7 mouse cellular contexts compared by ENCODE assay signal in genomic region chr2:168161514-168161971, GRCm38 (mm10). TPM values are rescaled to one million over a fixed set of nuclear protein-coding genes. Genes with fewer than 3 reads are reported as not detected.
A peak's percentile ranks its signal among the peaks of the same experiment; 100 is the strongest.
DNase-seq lines count a peak whose midpoint lies in the region; ATAC-seq and TF ChIP-seq lines count a peak whose summit lies in the region.

No protein-coding gene starts in this region.

- no peak for TF ChIP-seq CTCF in E14TG2a.4 (conservative IDR thresholded peaks at IDR 0.05; ENCODE audit: low read length)
- no peak for TF ChIP-seq CTCF in layer of hippocampus, adult 2 months (conservative IDR thresholded peaks at IDR 0.05)

- H3K27me3 ChIP-seq in E14TG2a.4 (ENCODE audit: insufficient read depth, low read length) = peaks cover 4% of the 10 kb centered on the region; the same call in 1 of the 2 replicates
- H3K27me3 ChIP-seq in hindbrain, embryonic 13.5 days = peaks cover 24% of the 10 kb centered on the region

- H3K4me3 ChIP-seq in E14TG2a.4 (replicated peaks; ENCODE audit: low read length) (peak overlapping the region; percentile 63), ES-E14 (ENCODE audit: insufficient read depth in 1 of 2, low read depth in 1 of 2, low read length in 2 of 2, poor library complexity in 1 of 2, severe bottlenecking in 1 of 2) (peak overlapping the region; percentile 50 to 51)
- peak overlapping the region; percentile 12 for H3K4me3 ChIP-seq in hindbrain, embryonic 13.5 days
- H3K4me3 ChIP-seq in layer of hippocampus, adult 2 months = no peak overlapping the region; the same call in 1 of the 2 replicates

- H3K9ac ChIP-seq in ES-E14 (ENCODE audit: insufficient read depth, low read depth, low read length, poor library complexity, severe bottlenecking) = peak overlapping the region; percentile 72
- H3K9ac ChIP-seq in hindbrain, embryonic 13.5 days = peak overlapping the region; percentile 49; the same call in 1 of the 2 replicates

- 3% methylated on average over 11 of the region's 11 CpGs for WGBS in hindbrain, embryonic 13.5 days

- DNase-seq in ES-E14 (ENCODE audit: low read depth, low spot score) = no peak
- DNase-seq in lung, postnatal 4 days = peak; percentile 32 to 57
- DNase-seq in layer of hippocampus, adult 2 months (ENCODE audit: low spot score in 2 of 2) = no peak
- no peak for DNase-seq in ovary, postnatal 14 days (ENCODE audit: low spot score)
- no peak for DNase-seq in spleen, adult 12 weeks (ENCODE audit: low spot score)

- no peaks in the 10 kb centered on the region for H3K36me3 ChIP-seq in E14TG2a.4 (ENCODE audit: insufficient read depth, low read length)
- H3K36me3 ChIP-seq in ES-E14 (ENCODE audit: control insufficient read depth, insufficient read depth, low read length, poor library complexity, severe bottlenecking) = no peaks in the 10 kb centered on the region
- H3K36me3 ChIP-seq in hindbrain, embryonic 13.5 days = no peaks in the 10 kb centered on the region

- H3K9me3 ChIP-seq in E14TG2a.4 (ENCODE audit: low read length) (no peaks in the 10 kb centered on the region), ES-E14 (ENCODE audit: control insufficient read depth, insufficient read depth, low read depth, low read length) (no peaks in the 10 kb centered on the region)
- no peaks in the 10 kb centered on the region for H3K9me3 ChIP-seq in hindbrain, embryonic 13.5 days

- peak; percentile 30; the same call in 1 of the 2 replicates for ATAC-seq in hindbrain, embryonic 13.5 days (ENCODE audit: low FRiP score)

- in situ Hi-C loops in ES-E14 (cut with MboI; ENCODE audit: low sequenced_read_pairs in 2 of 2, unreplicated experiment in 2 of 2) = no loop called here

- H3K4me1 ChIP-seq in E14TG2a.4 (replicated peaks; ENCODE audit: low read depth, low read length) (peaks cover 70% of the 10 kb centered on the region), ES-E14 (ENCODE audit: control insufficient read depth in 2 of 2, insufficient read depth in 2 of 2, low read length in 2 of 2, poor library complexity in 1 of 2) (peaks cover 2 to 28% of the 10 kb centered on the region in 2 experiments; a peak in 2 of 4 replicates)
- peaks cover 29% of the 10 kb centered on the region for H3K4me1 ChIP-seq in hindbrain, embryonic 13.5 days (replicated peaks)

- H3K27ac ChIP-seq in ES-E14 (ENCODE audit: insufficient read depth, low read depth, low read length, poor library complexity, severe bottlenecking) = peak overlapping the region; percentile 50; the same call in 1 of the 2 replicates
- H3K27ac ChIP-seq in hindbrain, embryonic 13.5 days = no peak overlapping the region
- H3K27ac ChIP-seq in layer of hippocampus, adult 2 months = no peak overlapping the region

- H3K4me2 ChIP-seq in hindbrain, embryonic 13.5 days = peak overlapping the region; percentile 41

TF ChIP-seq in ES-E14, 5 proteins besides CTCF, POLR2A, EP300 and RAD21:
- TF ChIP-seq ZC3H11A (IDR thresholded peaks at IDR 0.05; ENCODE audit: borderline replicate concordance, low read depth, low read length) (no peak), ZNF384 (IDR thresholded peaks at IDR 0.05; ENCODE audit: low read depth, low read length) (no peak), MAFK (IDR thresholded peaks at IDR 0.05; ENCODE audit: insufficient read depth, low read depth, low read length) (no peak), HCFC1 (IDR thresholded peaks at IDR 0.05; ENCODE audit: borderline replicate concordance, insufficient read depth, low read length) (no peak), CHD2 (IDR thresholded peaks at IDR 0.05; ENCODE audit: low read depth, low read length) (no peak)

RNA-seq across cellular contexts. Expression of gene Adnp, which starts 45.4 kb away (rescaled TPM):
- total RNA-seq in ES-E14 (2012; rRNA removed) = 13.2 and 15.9 TPM in 2 replicates
- 3.1 and 3.5 TPM in 2 replicates for polyA plus RNA-seq in hindbrain, embryonic 13.5 days (2015; fragmentation: Nextera tagmentation; extraction: Ambion mirVana)
- 10 to 100 TPM; 90.5 to 96.3 TPM for total RNA-seq in layer of hippocampus, adult 2 months (2021)

Comparison
In these comparisons a context has a peak if more than half of its experiments do, and no peak if none do; other contexts are left out.
1. DNase-seq: peak in lung, postnatal 4 days (2 of 2); none in ES-E14 (single experiment), layer of hippocampus, adult 2 months (0 of 2), ovary, postnatal 14 days (single experiment) and spleen, adult 12 weeks (single experiment).